Mouse (Mus musculus) heart, adult 8-10 months (tissue): Measurements from ENCODE around the gene Dclk1. TPM values are rescaled to one million over a fixed set of nuclear protein-coding genes. Genes with fewer than 3 reads are reported as not detected.

Experiments
- DNase-seq: peaks from one replicate; pipeline ENCODE4 v3.0.0; 2022; ENCODE audit warnings: low spot score
- total RNA-seq, 4 experiments: library from RNA; stranded (reverse); gene quantifications; 2 replicates each; pipeline ENCODE4 v1.2.4; 2022

The Dclk1 gene
- total RNA-seq, 4 experiments from 2014 or later: 2.4 to 4.7 (median 3.6) TPM

DNA sequence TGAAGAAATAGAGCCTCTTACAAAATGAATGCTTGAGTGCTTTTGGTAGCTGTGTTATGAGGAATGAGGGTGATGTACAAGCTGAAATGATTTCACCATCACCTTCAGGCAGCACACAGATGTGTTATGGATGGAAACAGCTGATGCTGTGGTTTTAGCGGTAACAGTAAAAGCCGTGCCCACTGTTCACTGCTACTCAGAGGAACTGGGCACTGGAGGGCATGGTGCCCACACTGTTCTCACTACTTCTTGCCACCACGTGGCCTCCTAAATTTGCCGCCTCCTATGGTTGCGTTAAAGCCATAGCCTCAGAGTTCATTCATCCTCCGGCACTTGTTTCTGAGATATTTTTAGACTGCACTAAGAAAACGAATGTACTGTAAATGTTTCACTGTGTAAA, 18.0 kb downstream of the Dclk1 start:
- no peak for DNase-seq

DNA sequence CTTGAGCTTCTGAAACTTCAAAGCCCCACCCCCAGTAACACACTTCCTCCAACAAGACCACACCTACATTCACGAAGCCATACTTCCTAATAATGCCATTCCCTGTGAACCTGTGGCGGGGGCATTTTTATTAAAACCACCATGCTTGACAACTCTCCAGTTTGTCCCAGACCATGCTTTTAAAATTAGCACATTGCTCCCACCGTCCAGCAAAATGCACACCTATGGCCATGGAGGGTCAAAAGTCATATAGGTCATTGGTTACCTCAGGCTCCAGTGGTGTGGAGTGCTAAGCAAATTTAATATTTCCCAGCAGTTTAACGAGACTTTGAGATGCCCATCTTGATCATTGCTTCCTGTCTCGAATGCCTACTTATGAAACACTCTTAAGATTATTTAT, 23.9 kb downstream of the Dclk1 start:
- DNase-seq: no peak

DNA sequence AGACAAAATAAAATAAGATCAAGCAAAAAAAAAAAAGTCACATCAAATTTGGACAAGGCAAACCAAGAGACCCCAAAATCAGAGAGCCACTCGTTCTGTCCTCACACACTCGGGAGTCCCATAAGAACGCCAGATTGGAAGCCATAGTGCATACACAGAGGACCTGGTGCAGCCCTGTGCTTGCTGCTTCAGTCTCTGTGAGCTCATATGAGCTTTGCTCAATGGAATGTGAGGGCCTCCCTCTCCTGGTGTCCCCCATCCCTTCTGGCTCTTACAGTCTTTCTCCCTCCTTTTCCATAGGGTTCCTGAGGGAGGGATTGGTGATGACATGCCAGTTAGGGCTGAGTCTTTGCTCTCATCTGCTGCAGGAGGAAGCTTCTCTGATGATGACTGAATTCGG, 27.6 kb downstream of the Dclk1 start:
- no peak for DNase-seq

DNA sequence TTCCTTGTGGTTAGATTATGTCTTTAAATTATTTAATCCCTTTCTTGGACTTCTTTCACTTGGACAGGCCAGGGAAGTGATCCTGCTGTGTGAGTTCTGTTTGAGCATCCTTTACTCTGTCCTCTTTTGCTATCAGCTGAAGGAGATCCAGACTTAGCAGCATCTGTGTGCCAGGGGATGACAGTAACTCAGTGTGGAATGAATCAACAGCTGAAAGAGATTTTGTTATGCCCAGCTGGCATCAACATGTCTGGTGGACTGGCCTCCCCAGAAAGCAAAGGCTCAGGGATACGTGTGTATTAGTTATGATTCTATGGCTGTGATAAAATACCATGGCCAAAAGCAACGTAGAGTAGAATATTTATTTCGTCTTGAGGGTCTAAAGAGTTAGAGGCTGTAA, 28.2 kb downstream of the Dclk1 start:
- DNase-seq: no peak

DNA sequence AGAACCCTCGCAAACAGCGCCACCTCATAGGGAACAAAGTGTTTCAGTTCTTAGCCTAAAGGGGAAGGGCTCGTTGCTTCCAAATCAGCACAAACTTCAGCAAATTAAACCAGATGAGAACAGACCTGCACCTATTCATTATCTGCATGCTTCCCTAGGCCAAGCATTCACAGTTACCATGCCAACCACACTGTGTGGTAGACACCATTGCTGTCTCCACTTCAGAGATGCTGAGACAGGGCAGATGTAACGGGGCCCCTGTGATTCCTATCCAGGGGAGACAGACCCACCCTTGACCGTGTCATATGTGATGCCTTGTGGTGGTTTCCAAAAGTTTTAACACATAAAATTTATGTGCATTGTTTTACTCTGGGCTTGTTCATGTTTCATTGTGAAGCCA, 28.8 kb downstream of the Dclk1 start:
- DNase-seq: no peak

DNA sequence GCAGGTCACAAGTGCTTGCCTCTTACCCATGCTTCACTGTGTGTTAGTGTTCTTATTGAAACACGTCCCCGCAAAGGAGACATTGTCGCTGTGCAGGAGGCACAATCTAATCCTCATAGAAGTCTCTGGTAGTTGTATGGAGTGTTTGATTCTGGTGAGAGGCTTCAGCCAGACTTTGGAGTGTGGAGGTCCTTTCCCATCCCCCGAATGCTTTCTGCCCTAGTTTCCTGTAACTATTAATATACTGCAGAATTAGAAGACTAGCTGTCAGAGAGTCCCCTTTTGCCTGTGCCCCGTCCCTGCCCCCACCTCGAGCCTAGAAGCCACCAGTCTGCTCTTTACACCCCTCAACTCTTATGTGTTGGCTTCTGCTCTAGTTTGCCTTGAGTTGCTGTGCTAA, 30.4 kb downstream of the Dclk1 start:
- DNase-seq: no peak

DNA sequence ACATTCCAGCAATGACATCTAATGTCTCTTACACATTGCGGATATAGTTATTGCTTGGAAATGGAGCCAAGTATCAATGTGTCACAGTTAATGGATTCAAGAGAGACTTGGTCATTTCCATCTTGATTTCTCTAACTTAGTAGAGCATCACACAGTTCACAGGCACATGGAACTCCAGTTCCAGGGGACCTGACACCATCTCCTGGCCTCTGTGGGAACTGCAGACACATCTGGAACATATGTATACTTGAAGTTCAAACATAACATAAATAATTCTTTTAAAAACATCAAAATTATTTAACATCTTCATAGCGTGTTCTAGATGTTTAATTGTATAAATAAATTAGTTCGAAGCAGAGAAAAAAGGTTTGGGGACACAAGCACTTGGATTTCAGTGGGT, 34.3 kb downstream of the Dclk1 start:
- DNase-seq: no peak

DNA sequence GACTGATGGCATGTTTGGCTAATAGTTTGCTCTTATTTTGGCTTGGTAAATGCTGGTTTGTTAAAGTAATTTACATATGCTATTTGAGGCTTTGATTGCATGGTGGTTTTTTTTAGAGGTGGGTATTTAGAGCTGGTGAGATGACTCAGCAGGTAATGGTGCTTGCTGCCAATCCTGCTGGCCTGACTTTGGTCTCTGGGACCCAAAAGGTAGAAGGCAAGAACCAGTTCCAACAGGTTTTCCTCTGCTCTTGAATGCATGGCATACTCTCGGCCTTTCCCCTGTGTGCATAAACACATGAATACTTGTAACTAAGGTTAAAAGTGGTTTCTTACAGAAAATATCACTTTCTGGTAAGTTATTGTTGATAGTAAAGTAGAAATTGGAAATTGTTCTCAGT, 34.7 kb downstream of the Dclk1 start:
- DNase-seq: no peak

DNA sequence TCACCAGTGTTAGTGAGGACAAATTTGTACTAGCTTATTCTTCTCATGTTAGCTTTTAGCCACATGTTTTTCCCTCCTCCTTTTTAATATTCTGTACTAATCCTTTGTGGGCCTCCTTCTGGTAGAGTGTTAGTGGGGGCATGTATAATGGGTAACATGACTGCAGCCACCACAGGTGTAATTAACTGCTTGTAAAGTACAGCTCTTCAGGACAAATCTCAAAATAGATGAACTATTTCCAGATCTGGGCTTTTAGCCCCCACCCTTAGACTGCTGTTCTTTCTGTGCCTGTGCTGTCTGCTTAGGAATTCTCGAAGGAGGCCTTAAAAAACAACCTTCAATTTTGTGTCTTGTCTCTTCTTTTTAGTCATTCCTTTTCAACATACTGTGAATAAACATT, 35.7 kb downstream of the Dclk1 start:
- DNase-seq: no peak

DNA sequence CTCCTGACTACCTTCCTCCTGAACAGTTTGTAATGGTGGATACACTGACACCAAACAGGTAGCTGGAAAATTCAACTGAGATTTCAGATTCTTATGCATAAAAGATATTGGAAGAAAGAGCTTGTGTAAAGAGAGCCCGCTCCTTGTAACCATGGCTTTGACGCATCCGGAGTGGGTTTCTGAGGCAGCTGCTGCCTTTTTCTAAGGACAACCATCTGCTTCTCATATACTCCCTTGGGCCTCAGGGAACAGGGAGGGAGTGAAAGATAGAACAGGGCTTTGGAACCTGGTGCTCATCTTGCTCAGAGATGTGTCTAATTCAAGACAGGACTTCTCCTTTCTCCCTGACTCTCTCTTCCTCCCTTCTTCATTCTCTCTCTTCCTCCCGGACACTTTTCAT, 37.8 kb downstream of the Dclk1 start:
- DNase-seq: no peak

DNA sequence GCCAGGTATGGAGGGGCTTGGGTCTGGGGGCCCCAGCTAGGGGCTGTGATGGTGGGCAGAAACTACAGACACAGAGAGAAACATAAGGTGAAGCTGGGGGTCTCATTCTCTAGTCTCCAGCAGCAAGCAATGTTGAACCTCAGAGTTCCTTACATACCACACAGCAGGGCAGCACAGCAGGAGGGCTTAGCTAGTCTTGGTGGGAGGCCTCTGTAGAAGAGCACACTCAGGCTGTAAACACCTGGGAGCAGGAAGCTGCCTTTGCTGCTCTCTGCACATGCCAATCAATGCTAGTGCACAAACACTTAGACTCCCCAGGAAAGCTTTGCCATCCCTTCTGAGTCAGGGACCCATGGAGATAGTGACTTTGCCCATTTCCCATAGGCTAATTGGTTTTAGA, 38.3 kb downstream of the Dclk1 start:
- no peak for DNase-seq

DNA sequence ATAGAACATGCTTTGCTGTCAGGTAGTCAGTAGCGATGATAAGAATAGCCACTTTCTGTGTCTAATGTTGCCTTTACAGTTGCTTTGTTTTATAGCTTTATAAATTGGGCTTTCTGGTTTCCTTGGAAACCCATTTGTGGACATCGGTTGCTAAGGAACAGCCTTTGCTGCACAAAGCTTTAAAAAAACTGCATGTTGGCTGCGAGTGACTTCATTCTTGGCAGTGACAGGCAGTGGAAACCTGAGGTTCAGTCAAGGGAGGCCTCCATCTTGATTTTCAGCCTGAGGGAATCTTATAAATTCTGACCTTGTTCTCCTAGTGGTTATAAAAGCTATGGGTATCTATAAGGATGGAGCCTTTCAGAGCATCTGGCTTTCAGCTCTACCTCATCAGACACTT, 42.1 kb downstream of the Dclk1 start:
- no peak for DNase-seq

DNA sequence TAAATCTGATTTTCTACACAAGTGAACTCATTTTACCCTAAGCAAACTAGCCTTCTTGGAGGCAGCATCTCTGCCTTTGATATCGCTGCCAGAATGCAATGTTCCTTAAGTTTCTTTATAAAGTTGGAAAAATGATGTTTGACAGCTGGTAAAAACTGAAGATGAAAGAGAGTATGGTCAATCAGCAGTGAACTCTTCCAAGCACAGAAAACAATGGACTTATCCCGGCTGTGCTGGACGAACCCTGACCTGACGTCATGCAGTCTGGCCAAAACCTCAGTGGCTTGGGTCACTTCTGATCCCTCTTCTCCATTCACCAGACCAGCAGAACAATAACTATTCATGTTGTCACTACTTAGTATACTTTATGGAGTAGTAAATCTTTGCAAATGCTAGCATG, 46.6 kb downstream of the Dclk1 start:
- DNase-seq: no peak

DNA sequence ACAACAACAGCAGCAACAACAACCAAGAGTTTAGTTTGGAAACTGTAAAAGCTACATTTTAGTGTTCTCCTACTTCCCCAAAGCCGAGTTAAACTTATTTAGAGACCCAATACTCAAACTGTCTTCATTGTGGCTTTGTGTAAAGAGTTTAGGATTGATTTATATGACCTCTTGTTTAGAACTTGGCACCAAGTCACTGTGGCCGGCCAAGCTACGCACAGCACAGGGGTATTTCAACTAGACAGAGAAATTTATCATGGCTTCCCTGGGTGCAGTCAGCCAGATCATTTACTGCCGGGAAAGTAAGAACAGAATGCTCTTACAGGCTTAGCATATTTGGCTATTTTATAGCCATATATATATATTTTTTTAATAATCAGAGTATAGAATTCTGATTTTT, 49.8 kb downstream of the Dclk1 start:
- DNase-seq: no peak

DNA sequence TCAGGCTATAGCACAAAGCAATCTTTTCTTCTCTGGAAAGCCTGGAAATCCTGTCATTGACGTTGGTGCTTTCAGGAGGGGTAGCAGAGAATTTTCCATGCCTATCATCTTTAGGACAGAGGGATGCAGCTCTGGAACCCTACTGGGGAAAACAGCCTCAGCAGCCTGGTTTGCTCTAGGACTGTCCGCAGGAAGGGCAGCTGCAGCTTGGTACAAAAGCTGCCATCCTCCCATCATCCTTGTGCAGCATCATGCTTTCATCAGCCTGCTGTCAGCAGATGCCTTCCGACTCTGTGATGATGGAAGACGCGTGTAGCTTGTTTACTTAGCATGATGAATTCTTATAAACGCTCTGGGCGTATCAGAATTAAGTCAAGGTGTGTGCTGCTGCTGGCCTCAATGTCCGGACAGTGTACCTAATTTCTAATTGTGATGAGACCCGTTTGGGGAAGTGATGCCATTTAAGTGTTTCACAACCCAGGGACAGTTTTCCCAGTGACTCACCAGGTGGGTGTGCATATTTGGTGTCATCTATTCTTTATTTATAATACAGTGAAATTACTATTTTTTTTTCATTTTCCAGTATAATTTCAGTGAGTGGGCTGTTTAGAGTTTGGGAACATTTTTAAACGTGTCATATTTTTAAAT, 50.7 kb downstream of the Dclk1 start:
- no peak for DNase-seq

DNA sequence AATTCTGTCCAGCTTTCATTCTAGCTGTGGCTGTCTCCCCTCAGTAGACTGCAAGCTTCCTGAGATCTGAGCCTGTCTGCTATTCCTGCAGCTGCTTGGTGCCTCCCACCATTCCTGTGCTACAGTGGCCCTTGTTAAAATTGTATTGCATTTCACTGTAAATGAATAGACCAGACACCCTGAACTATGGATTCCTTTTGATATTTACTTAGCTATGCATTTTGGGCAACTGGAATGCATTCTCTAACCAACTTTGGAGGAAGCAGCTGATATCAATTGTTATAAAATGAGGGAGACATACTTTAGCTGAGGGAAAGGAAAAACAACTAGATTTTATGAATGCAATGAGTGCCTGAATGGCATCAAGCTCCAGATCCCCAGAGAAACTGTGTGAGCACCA, 63.5 kb downstream of the Dclk1 start:
- no peak for DNase-seq

DNA sequence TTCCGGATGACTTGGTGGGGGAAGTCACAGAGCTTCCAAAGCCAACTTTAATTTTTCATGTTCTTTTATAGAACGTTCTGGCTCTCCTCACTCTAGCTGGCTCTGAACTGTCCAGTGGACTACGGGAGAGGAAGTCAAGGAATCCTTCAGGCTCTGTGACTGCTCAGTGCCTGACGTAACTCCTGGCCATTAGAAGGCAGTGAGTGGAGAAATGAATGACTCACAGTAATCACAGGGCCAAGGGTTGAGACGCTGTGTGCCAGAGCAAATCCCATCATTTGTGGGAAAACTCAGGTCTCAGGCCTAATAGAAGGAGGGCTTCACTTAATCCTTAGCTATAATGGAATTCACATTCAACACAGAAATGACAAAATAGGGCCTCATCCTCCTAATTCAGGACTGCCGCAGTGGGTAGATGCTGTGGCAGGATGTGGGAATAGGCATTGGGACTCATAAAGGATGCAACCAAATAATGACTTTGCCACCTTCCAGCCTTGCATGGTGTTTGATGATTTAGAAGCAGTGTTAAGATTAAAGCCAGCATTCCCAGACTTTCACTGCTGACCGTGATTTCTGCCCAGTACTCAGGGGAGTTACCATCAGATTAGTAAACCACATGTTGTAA, 65.5 kb downstream of the Dclk1 start:
- DNase-seq: peak; percentile 67

DNA sequence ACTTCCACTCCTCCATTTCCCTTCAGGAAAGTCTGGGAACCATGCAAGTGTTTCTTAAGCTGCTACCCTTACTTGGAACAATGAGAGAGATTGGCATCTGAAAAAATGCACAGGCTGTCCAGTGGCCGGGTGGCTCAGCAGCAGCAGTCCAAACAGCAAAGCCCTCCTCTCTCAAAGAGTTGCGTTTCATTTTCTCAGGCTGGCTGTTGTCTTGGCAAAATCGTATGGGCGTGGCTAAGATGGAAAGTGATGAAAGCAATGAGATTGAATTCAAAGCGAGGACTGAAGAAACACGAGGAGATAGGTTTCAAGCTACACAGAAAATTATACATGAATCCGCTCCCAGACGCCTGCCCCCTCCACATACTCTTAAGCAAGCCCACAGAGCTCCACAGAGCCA, 67.8 kb downstream of the Dclk1 start:
- no peak for DNase-seq

DNA sequence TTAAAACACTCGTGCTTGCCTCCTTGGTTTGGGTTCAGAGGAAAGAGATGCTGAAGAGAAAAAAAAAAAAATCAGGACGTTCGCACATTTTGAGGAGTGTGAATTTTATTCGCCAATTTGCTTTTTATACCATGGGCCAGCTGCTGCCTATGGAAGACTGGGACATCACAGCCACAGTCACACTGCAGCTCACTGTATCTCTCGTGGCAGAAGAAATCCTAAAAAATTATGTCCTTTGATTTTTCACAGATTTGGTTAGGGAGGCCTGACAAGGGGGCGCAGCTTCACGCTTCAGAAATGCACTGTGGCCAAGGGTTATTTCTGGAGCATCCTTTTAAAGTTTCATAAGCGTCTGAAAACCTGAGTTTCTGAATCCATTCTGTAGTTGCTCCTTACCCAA, 73.7 kb downstream of the Dclk1 start:
- no peak for DNase-seq

DNA sequence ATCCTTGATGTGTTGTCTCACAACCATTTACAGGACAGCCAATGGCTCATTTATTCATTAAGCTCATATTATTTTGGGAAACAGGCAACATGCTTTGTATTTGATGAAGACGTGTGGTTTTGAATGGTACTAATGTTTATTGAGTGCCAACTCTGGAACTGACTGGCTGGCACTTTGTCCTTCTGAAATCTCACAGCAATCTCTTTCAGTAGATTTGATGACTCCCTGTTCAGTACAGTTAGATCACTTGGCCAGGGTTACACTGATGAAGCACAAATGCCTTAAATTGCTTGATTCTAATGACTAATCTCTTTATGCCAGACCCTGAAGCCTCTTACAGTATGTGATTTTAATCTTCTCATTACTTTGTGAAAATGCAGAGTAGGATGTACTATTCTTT, 75.9 kb downstream of the Dclk1 start:
- DNase-seq: no peak

DNA sequence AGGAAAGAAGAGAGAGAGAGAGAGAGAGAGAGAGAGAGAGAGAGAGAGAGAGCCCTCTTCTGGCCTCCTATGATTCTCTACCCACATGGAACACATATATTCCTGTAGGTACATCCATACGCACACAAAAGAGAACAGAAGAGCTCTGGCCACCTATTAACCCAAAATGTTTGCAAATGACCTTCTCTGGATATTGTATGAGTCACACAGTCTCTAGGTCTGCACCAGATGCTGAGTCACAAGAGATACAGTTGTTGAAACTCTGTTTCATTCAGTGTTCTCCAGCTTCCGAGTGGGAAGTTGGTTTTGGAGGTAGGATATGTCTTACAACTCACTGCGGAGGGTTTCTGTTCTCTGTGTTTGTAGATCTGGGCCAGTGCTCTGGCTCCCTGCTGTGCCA, 78.4 kb downstream of the Dclk1 start:
- DNase-seq: no peak

DNA sequence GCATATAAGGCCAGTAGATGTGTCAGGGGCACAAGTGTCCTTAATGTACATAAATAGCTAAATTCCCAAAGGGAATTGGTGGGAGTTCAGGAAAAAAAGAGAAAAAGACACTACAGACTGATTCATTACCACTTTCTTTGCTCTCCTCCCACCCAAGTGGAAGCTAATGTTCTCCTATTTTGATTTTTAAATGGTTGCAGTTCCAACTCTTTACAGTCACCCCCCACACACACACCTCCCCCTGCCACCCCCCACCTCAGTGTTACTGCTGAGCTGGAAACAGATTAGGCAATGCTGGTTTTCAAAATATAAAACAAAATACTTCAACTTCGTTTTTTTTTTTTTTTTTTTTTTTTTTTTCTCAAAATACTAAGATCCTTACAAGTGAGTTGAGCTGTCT, 81.9 kb downstream of the Dclk1 start:
- no peak for DNase-seq

DNA sequence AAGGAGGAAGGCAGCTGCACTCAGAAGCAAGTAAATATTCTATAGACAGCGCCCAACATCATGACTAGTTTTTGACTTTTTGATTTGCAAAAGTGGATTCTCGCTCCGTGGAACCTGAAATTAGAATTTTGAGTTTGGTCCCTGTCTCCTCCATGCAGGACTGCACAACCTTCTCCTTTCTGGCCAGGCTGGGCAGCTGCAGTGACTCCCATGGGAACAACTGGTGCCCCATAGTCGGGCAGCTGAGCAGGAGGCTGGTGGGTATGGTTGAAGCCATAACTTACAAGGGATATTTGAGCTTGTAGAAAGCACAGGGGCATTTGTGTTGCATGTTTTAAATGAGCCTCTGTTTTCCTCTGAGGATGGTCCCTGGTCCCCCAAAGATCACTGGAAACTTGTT, 88.3 kb downstream of the Dclk1 start:
- no peak for DNase-seq

DNA sequence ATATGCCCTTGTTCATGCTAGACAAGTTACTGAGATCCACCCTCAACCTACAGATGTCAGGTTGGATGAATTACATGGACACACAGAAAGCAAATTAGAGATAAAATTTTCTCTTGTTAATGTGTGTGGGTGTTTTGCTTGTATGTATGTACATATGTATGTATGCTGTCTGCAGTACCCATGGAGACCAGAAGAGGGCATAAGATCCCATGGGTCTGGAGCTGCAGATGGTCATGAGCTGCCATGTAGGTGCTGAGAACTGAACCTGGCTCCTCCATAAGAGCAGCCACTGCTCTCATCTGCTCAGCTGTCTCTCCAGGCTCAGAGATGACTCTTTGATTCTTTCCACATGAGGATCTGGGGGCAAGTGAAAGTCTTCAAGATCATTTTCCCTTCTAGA, 89.5 kb downstream of the Dclk1 start:
- DNase-seq: no peak
